Mouse (Mus musculus): ENCODE measurements at regions not wholly inside any gene's neighbourhood (a gene's known extent, or its start where the extent isn't known, plus 50 kb on each side); places are given as distances from the start of the nearest gene placed in this dataset.

DNA sequence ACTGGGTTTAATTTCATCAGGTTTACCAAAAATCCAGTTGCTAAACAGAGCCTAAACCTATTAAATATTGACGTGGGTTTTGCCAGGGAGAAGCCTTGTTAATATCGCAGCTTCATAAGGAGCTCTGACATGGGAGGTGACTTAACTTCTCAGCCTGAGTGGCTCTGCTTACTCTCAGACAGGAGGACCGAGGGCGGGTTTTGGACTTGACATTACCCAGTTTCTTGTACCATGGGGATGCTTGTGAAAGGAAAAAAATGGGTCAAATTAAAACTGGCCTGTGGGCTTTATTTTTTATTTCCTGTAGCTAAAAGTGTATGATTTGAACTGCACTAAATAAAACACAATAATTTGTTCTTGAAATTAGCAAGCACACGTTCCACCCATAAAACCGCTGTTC, 524.9 kb downstream of the Ccdc171 start:
- H3K4me1 ChIP-seq (ENCODE audit: control insufficient read depth, insufficient read depth, low read length): no peaks in the 10 kb centered on the region
- no peak overlapping the region for H3K9ac ChIP-seq (ENCODE audit: low read depth, low read length)
- no peak overlapping the region for H3K4me2 ChIP-seq (ENCODE audit: low read length)
- H3K4me3 ChIP-seq (ENCODE audit: low read depth, low read length): no peak overlapping the region
- 85% methylated on average over 6 of the region's 6 CpGs for WGBS
- H3K27ac ChIP-seq (ENCODE audit: low read length): no peak overlapping the region
- H3K9me3 ChIP-seq (replicated peaks; ENCODE audit: control insufficient read depth, low read length, poor library complexity, severe bottlenecking): no peaks in the 10 kb centered on the region
- H3K27me3 ChIP-seq (ENCODE audit: control insufficient read depth, insufficient read depth, low read depth, low read length): no peaks in the 10 kb centered on the region
- ATAC-seq: no peak
- H3K36me3 ChIP-seq (ENCODE audit: control insufficient read depth, insufficient read depth, low read length): no peaks in the 10 kb centered on the region

GRCm38 (mm10) chr4:84056863-84057502, 531.6 kb downstream of the Ccdc171 start:
- no peaks in the 10 kb centered on the region for H3K36me3 ChIP-seq (ENCODE audit: control insufficient read depth, insufficient read depth, low read length)
- ATAC-seq: no peak
- no peaks in the 10 kb centered on the region for H3K9me3 ChIP-seq (replicated peaks; ENCODE audit: control insufficient read depth, low read length, poor library complexity, severe bottlenecking)
- no peaks in the 10 kb centered on the region for H3K4me1 ChIP-seq (ENCODE audit: control insufficient read depth, insufficient read depth, low read length)
- no peak overlapping the region for H3K27ac ChIP-seq (ENCODE audit: low read length)
- H3K9ac ChIP-seq (ENCODE audit: low read depth, low read length): no peak overlapping the region
- H3K27me3 ChIP-seq (ENCODE audit: control insufficient read depth, insufficient read depth, low read depth, low read length): no peaks in the 10 kb centered on the region
- WGBS: 88% methylated on average over 6 of the region's 6 CpGs
- no peak overlapping the region for H3K4me2 ChIP-seq (ENCODE audit: low read length)
- no peak overlapping the region for H3K4me3 ChIP-seq (ENCODE audit: low read depth, low read length)

DNA sequence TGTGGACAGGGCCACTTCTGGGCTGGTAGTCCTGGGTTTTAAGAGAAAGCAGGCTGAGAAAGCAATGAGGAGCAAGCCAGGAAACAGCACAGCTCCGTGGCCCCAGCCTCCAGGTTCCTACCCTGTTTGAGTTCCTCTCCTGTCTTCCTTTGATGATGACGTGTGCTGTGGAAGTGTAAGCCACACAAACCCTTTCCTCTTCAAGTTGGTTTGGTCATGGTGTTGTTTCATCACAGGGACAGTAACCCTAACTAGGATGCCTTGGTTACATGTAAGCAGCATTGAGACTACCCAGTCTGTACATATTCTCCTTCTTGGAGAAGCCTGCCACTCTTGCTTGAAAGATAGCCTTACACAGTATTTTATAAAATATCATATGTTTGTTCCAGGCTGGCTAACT, 534.8 kb downstream of the Ccdc171 start:
- no peaks in the 10 kb centered on the region; the same call in 1 of the 2 replicates for H3K4me1 ChIP-seq (ENCODE audit: control insufficient read depth, insufficient read depth, low read length)
- H3K27me3 ChIP-seq (ENCODE audit: control insufficient read depth, insufficient read depth, low read depth, low read length): no peaks in the 10 kb centered on the region; the same call in 1 of the 2 replicates
- H3K9me3 ChIP-seq (replicated peaks; ENCODE audit: control insufficient read depth, low read length, poor library complexity, severe bottlenecking): no peaks in the 10 kb centered on the region
- no peak for ATAC-seq
- H3K4me3 ChIP-seq (ENCODE audit: low read depth, low read length): no peak overlapping the region
- H3K4me2 ChIP-seq (ENCODE audit: low read length): no peak overlapping the region
- WGBS: 92% methylated on average over 2 of the region's 2 CpGs
- no peak overlapping the region for H3K27ac ChIP-seq (ENCODE audit: low read length)
- no peak overlapping the region for H3K9ac ChIP-seq (ENCODE audit: low read depth, low read length)
- no peaks in the 10 kb centered on the region for H3K36me3 ChIP-seq (ENCODE audit: control insufficient read depth, insufficient read depth, low read length)

GRCm38 (mm10) chr4:84063755-84064154, 538.4 kb downstream of the Ccdc171 start:
- Histone ChIP-seq H3K9ac (ENCODE audit: low read depth, low read length) (no peak overlapping the region), H3K27ac (ENCODE audit: low read length) (no peak overlapping the region), H3K9me3 (replicated peaks; ENCODE audit: control insufficient read depth, low read length, poor library complexity, severe bottlenecking) (no peaks in the 10 kb centered on the region), H3K4me3 (ENCODE audit: low read depth, low read length) (no peak overlapping the region), H3K36me3 (ENCODE audit: control insufficient read depth, insufficient read depth, low read length) (no peaks in the 10 kb centered on the region), H3K4me1 (ENCODE audit: control insufficient read depth, insufficient read depth, low read length) (no peaks in the 10 kb centered on the region; the same call in 1 of the 2 replicates), H3K4me2 (ENCODE audit: low read length) (no peak overlapping the region), H3K27me3 (ENCODE audit: control insufficient read depth, insufficient read depth, low read depth, low read length) (no peaks in the 10 kb centered on the region; the same call in 1 of the 2 replicates)
- ATAC-seq: no peak
- 51% methylated on average over 5 of the region's 5 CpGs for WGBS

GRCm38 (mm10) chr4:84064614-84065456, 539.5 kb downstream of the Ccdc171 start:
- Histone ChIP-seq H3K4me3 (ENCODE audit: low read depth, low read length) (no peak overlapping the region), H3K27me3 (ENCODE audit: control insufficient read depth, insufficient read depth, low read depth, low read length) (no peaks in the 10 kb centered on the region; the same call in 1 of the 2 replicates), H3K4me1 (ENCODE audit: control insufficient read depth, insufficient read depth, low read length) (no peaks in the 10 kb centered on the region; the same call in 1 of the 2 replicates), H3K9me3 (replicated peaks; ENCODE audit: control insufficient read depth, low read length, poor library complexity, severe bottlenecking) (no peaks in the 10 kb centered on the region), H3K27ac (ENCODE audit: low read length) (no peak overlapping the region), H3K36me3 (ENCODE audit: control insufficient read depth, insufficient read depth, low read length) (no peaks in the 10 kb centered on the region), H3K4me2 (ENCODE audit: low read length) (peak overlapping the region; percentile 12; the same call in 1 of the 2 replicates), H3K9ac (ENCODE audit: low read depth, low read length) (no peak overlapping the region)
- peak; percentile 66 for ATAC-seq
- WGBS: 19% methylated on average over 15 of the region's 15 CpGs

- 69% methylated on average over 12 of the region's 12 CpGs for WGBS
- Histone ChIP-seq H3K9ac (ENCODE audit: low read depth, low read length) (no peak overlapping the region), H3K4me3 (ENCODE audit: low read depth, low read length) (no peak overlapping the region), H3K27me3 (ENCODE audit: control insufficient read depth, insufficient read depth, low read depth, low read length) (no peaks in the 10 kb centered on the region; the same call in 1 of the 2 replicates), H3K4me2 (ENCODE audit: low read length) (no peak overlapping the region), H3K36me3 (ENCODE audit: control insufficient read depth, insufficient read depth, low read length) (no peaks in the 10 kb centered on the region), H3K27ac (ENCODE audit: low read length) (no peak overlapping the region), H3K9me3 (replicated peaks; ENCODE audit: control insufficient read depth, low read length, poor library complexity, severe bottlenecking) (no peaks in the 10 kb centered on the region), H3K4me1 (ENCODE audit: control insufficient read depth, insufficient read depth, low read length) (no peaks in the 10 kb centered on the region; the same call in 1 of the 2 replicates)
- ATAC-seq: no peak
These were observed 540.2 kb downstream of the Ccdc171 start for GRCm38 (mm10) chr4:84065457-84066124.

GRCm38 (mm10) chr4:84067931-84068575, 542.7 kb downstream of the Ccdc171 start:
- 87% methylated on average over 14 of the region's 14 CpGs for WGBS

GRCm38 (mm10) chr4:84068947-84069663, 543.8 kb downstream of the Ccdc171 start:
- Histone ChIP-seq H3K4me2 (ENCODE audit: low read length) (no peak overlapping the region), H3K9ac (ENCODE audit: low read depth, low read length) (no peak overlapping the region), H3K4me3 (ENCODE audit: low read depth, low read length) (no peak overlapping the region), H3K27ac (ENCODE audit: low read length) (no peak overlapping the region), H3K9me3 (replicated peaks; ENCODE audit: control insufficient read depth, low read length, poor library complexity, severe bottlenecking) (no peaks in the 10 kb centered on the region), H3K36me3 (ENCODE audit: control insufficient read depth, insufficient read depth, low read length) (no peaks in the 10 kb centered on the region), H3K27me3 (ENCODE audit: control insufficient read depth, insufficient read depth, low read depth, low read length) (no peaks in the 10 kb centered on the region), H3K4me1 (ENCODE audit: control insufficient read depth, insufficient read depth, low read length) (no peaks in the 10 kb centered on the region; the same call in 1 of the 2 replicates)
- ATAC-seq: no peak
- 46% methylated on average over 11 of the region's 11 CpGs for WGBS

More at GRCm38 (mm10) chr4:84067931-84068575, 542.7 kb downstream of the Ccdc171 start:
- no peak for ATAC-seq
- Histone ChIP-seq H3K27ac (ENCODE audit: low read length) (no peak overlapping the region), H3K9ac (ENCODE audit: low read depth, low read length) (no peak overlapping the region), H3K27me3 (ENCODE audit: control insufficient read depth, insufficient read depth, low read depth, low read length) (no peaks in the 10 kb centered on the region; the same call in 1 of the 2 replicates), H3K4me1 (ENCODE audit: control insufficient read depth, insufficient read depth, low read length) (no peaks in the 10 kb centered on the region; the same call in 1 of the 2 replicates), H3K4me3 (ENCODE audit: low read depth, low read length) (no peak overlapping the region), H3K4me2 (ENCODE audit: low read length) (no peak overlapping the region), H3K9me3 (replicated peaks; ENCODE audit: control insufficient read depth, low read length, poor library complexity, severe bottlenecking) (no peaks in the 10 kb centered on the region), H3K36me3 (ENCODE audit: control insufficient read depth, insufficient read depth, low read length) (no peaks in the 10 kb centered on the region)
